Mouse (Mus musculus): ENCODE measurements at regions not wholly inside any gene's neighbourhood (a gene's known extent, or its start where the extent isn't known, plus 50 kb on each side); places are given as distances from the start of the nearest gene placed in this dataset.
"Not testable (repeated sequence)": the region's sequence is repeated elsewhere in the genome, so short reads cannot be mapped to it uniquely, and the experiment has no call there.

DNA sequence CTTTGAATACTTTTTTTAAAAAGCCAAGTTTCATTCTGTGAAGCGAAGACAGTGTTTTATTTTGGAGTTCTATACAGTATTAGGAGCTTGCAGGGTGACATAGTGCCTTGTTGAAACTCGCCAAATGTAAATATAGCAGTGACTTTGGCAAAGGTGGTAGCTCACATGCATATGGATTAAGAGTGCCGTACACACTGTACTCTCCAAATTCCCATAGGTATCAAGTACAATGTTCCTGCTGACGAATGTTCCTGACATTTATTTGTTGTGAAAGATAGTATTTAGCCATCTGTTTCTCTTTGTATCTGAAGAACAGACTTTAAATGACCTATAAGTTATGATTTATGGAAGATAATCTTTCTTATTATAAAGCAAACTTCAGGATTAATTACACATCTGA, 201.9 kb downstream of the Cd109 start:
- DNase-seq (ENCODE audit: low spot score, missing footprints) = no peak
- no peak overlapping the region for H3K4me3 ChIP-seq (ENCODE audit: low read depth, low read length)
- ATAC-seq (ENCODE audit: low FRiP score) = no peak
- no peaks in the 10 kb centered on the region for H3K27me3 ChIP-seq (ENCODE audit: control insufficient read depth, insufficient read depth, low read length)
- H3K9ac ChIP-seq (ENCODE audit: low read length) = no peak overlapping the region
- no peaks in the 10 kb centered on the region for H3K4me1 ChIP-seq (ENCODE audit: control insufficient read depth, insufficient read depth, low read length)
- H3K9me3 ChIP-seq (ENCODE audit: control insufficient read depth, low read length) = no peaks in the 10 kb centered on the region
- no peak overlapping the region for H3K27ac ChIP-seq (ENCODE audit: low read depth, low read length)
- no peaks in the 10 kb centered on the region for H3K36me3 ChIP-seq (ENCODE audit: control insufficient read depth, insufficient read depth, low read length)
- WGBS = 82% methylated on average over 4 of the region's 4 CpGs
- H3K4me2 ChIP-seq = no peak overlapping the region

DNA sequence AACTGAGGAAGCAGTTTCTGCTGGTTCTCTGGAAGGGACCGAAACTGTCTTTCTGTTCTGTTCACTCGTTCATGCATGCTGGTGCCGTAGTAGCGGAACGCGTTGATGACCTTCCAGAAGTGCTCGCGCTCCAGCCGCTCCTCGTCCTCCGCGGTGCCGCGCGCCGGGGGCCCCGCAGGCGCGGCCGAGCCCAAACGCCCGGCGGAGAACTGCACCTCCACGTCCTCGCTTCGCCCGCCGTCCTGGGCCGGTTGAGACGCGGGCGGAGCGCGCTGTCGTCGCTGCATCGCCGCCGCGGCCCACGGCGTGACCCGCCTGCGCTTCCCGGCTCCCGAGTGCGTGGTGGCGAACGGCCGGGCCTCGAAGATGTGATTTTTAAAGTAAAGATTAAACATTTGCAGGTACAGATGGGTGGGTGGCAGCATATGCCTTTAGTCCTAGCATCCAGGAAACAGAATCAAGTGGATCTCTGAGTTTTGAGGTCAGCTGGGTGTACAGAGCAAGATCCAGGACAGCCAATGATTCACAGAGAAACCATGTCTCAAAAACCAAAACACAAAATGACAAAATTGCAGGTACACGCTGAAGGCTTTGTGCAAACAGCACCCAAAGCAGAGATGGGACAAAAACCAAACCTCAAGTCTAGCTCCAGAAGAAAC, 206.3 kb downstream of the Cd109 start:
- H3K4me2 ChIP-seq = peak overlapping the region; percentile 41
- peak overlapping the region; percentile 26 for H3K4me3 ChIP-seq (ENCODE audit: low read depth, low read length)
- H3K4me1 ChIP-seq (ENCODE audit: control insufficient read depth, insufficient read depth, low read length); H3K9ac ChIP-seq (ENCODE audit: low read length); H3K27ac ChIP-seq (ENCODE audit: low read depth, low read length); H3K27me3 ChIP-seq (ENCODE audit: control insufficient read depth, insufficient read depth, low read length); H3K9me3 ChIP-seq (ENCODE audit: control insufficient read depth, low read length); H3K36me3 ChIP-seq (ENCODE audit: control insufficient read depth, insufficient read depth, low read length): not testable (repeated sequence)
- ATAC-seq (ENCODE audit: low FRiP score) = peak; percentile 92
- 9% methylated on average over 36 of the region's 52 CpGs for WGBS
- peak; percentile 88 for DNase-seq (ENCODE audit: low spot score, missing footprints)

DNA sequence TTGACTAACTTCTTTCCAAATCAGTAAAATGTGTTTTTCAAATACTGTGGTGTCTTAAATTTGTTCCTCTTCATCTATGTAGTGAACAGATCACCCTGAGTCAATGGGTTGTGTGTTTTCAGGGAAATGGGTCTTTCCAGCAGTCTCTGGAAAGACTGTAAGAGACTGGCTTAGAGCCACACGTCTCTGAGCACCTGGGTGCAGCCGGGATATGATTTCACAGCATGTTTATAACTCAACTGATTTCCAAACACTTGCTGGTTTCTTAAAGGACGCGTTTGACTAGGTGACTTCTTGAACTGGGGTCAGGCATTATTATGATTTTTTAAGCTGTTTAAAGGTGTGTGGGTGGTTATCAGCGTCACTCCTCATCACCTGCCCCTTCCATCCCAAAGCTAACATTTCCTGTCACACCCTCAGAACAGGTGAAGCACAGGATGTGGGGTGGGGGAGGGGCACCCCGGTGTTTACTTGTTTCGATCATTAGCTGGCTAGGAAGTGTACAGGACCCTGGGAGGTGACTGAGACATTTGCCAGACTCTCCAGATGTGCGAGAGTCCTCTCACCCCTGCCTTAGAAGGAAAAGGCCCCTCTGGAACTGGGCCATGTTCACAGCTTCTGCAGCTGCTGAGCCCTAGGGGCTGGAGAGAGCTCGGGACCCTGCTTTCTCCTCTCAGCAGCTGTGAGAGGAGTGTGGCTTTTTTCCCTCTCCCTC, 229.8 kb downstream of the Cd109 start:
- whole genome bisulfite sequencing = 76% methylated on average over 9 of the region's 9 CpGs
- no peak overlapping the region for H3K4me2 ChIP-seq
- no peak overlapping the region for H3K4me3 ChIP-seq (ENCODE audit: low read depth, low read length)
- no peak overlapping the region for H3K9ac ChIP-seq (ENCODE audit: low read length)
- DNase-seq (ENCODE audit: low spot score, missing footprints) = peak; percentile 79
- H3K27me3 ChIP-seq (ENCODE audit: control insufficient read depth, insufficient read depth, low read length) = no peaks in the 10 kb centered on the region
- H3K4me1 ChIP-seq (ENCODE audit: control insufficient read depth, insufficient read depth, low read length) = no peaks in the 10 kb centered on the region
- no peak overlapping the region for H3K27ac ChIP-seq (ENCODE audit: low read depth, low read length)
- no peaks in the 10 kb centered on the region for H3K9me3 ChIP-seq (ENCODE audit: control insufficient read depth, low read length)
- no peak for ATAC-seq (ENCODE audit: low FRiP score)
- H3K36me3 ChIP-seq (ENCODE audit: control insufficient read depth, insufficient read depth, low read length) = no peaks in the 10 kb centered on the region

DNA sequence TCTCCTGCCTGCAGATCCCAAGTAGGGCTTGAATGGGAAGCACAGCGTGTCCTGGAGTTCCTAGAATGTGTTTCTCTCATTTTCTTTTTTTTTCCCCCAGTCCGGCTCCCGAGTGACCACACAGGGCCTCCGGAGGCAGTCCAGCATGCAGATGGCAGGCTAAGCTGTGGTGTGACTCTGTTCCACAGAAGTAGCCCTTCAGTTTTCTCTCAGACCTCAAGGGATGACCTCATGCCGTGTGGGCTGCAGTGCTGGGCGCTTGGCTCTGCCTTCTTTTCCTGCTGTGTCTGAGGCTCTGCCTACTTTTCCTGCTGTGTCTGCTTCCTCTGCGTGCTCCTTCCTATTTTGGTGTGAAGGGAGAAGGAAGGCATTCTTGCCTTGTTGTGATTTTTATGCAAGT, 230.8 kb downstream of the Cd109 start:
- no peaks in the 10 kb centered on the region for H3K4me1 ChIP-seq (ENCODE audit: control insufficient read depth, insufficient read depth, low read length)
- no peaks in the 10 kb centered on the region for H3K36me3 ChIP-seq (ENCODE audit: control insufficient read depth, insufficient read depth, low read length)
- DNase-seq (ENCODE audit: low spot score, missing footprints) (peak; percentile 84), ATAC-seq (ENCODE audit: low FRiP score) (peak; percentile 35; the same call in 1 of the 2 replicates)
- H3K27me3 ChIP-seq (ENCODE audit: control insufficient read depth, insufficient read depth, low read length) = no peaks in the 10 kb centered on the region
- H3K27ac ChIP-seq (ENCODE audit: low read depth, low read length) = no peak overlapping the region
- no peak overlapping the region for H3K4me2 ChIP-seq
- H3K9ac ChIP-seq (ENCODE audit: low read length) = peak overlapping the region; percentile 5; the same call in 1 of the 2 replicates
- no peak overlapping the region for H3K4me3 ChIP-seq (ENCODE audit: low read depth, low read length)
- 31% methylated on average over 7 of the region's 7 CpGs for WGBS
- no peaks in the 10 kb centered on the region for H3K9me3 ChIP-seq (ENCODE audit: control insufficient read depth, low read length)

DNA sequence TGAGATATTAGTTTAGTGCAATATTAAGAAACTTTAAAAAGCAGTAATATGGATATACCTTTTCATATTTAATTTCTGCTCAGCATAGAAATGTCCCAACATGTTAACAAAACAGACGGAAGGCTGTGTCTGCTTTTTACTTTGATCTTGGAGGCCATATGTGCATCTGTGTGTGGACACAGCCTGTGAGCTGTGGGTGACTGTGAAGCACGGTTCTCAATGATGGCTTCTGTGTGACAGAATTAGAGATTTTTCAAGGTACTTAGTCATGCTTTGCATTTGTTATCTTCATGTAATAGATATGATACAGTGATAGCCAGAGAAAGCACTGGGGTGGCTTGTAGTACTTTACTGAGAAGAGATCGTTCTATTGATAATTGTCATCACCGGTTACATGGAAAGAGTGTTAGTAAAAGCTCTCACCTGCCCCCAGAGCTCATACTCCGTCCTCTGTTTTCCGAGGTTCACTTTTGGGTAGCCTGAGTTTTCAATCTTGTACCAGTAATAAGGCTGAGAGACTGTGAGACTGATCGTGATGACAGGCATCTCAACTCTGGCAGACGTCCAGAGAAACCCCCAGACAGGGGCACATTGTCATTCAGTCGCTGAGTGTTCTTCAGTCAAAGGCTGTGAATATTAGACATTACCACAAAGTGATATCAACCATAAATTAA, 232.7 kb downstream of the Cd109 start:
- Histone ChIP-seq H3K4me2 (no peak overlapping the region), H3K9ac (ENCODE audit: low read length) (no peak overlapping the region), H3K27ac (ENCODE audit: low read depth, low read length) (no peak overlapping the region), H3K36me3 (ENCODE audit: control insufficient read depth, insufficient read depth, low read length) (no peaks in the 10 kb centered on the region), H3K27me3 (ENCODE audit: control insufficient read depth, insufficient read depth, low read length) (no peaks in the 10 kb centered on the region), H3K4me3 (ENCODE audit: low read depth, low read length) (no peak overlapping the region), H3K4me1 (ENCODE audit: control insufficient read depth, insufficient read depth, low read length) (no peaks in the 10 kb centered on the region), H3K9me3 (ENCODE audit: control insufficient read depth, low read length) (no peaks in the 10 kb centered on the region)
- ATAC-seq (ENCODE audit: low FRiP score) = 0 out of 2 replicates have a peak, but pooled peaks have one; percentile 42
- 77% methylated on average over 9 of the region's 9 CpGs for WGBS
- DNase-seq (ENCODE audit: low spot score, missing footprints) = peak; percentile 31

DNA sequence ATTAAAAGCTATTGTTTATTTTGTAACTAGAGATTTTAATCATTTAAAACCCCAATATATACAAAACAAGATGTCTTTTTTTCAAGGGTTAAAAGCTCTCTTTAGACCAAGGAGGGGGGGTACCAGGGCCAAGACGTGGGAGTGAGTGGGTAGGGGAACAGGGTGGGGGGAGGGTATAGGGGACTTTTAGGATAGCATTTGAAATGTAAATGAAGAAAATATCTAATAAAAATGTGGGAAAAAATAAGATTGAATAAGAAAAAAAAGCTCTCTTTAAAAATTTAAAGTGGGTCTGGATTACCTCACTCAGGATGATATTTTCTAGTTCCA, 233.2 kb downstream of the Cd109 start:
- H3K27ac ChIP-seq (ENCODE audit: low read depth, low read length); H3K4me2 ChIP-seq; H3K27me3 ChIP-seq (ENCODE audit: control insufficient read depth, insufficient read depth, low read length); ATAC-seq (ENCODE audit: low FRiP score); H3K36me3 ChIP-seq (ENCODE audit: control insufficient read depth, insufficient read depth, low read length); H3K4me1 ChIP-seq (ENCODE audit: control insufficient read depth, insufficient read depth, low read length); H3K4me3 ChIP-seq (ENCODE audit: low read depth, low read length); H3K9me3 ChIP-seq (ENCODE audit: control insufficient read depth, low read length); H3K9ac ChIP-seq (ENCODE audit: low read length): not testable (repeated sequence)
- DNase-seq (ENCODE audit: low spot score, missing footprints) = peak; percentile 54
- WGBS = 55% methylated on average over 1 of the region's 1 CpGs

DNA sequence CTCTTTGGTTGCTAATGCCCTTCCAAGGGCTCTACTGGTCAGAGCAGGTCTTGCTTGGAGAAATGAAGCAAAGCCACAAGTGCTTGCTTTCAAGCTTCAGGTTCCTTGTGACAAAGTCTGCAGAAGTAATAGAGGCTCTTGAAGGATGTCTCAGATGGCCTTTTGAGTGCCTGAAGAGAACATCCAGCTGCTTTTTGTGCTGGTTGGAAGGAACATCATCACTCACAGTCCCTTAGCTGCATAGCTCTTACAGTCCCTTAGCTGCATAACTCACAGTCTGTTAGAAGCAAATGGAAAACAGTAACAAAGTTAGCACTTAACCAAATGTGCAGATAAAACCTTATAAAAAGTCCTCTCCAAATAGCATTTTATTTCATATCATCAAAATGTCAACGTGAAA, 241.6 kb downstream of the Cd109 start:
- ATAC-seq (ENCODE audit: low FRiP score) (no peak), DNase-seq (ENCODE audit: low spot score, missing footprints) (peak; percentile 69)
- 95% methylated on average over 1 of the region's 1 CpGs for WGBS
- Histone ChIP-seq H3K4me1 (ENCODE audit: control insufficient read depth, insufficient read depth, low read length) (no peaks in the 10 kb centered on the region), H3K27ac (ENCODE audit: low read depth, low read length) (no peak overlapping the region), H3K9me3 (ENCODE audit: control insufficient read depth, low read length) (no peaks in the 10 kb centered on the region), H3K4me3 (ENCODE audit: low read depth, low read length) (no peak overlapping the region), H3K36me3 (ENCODE audit: control insufficient read depth, insufficient read depth, low read length) (no peaks in the 10 kb centered on the region), H3K4me2 (no peak overlapping the region), H3K27me3 (ENCODE audit: control insufficient read depth, insufficient read depth, low read length) (no peaks in the 10 kb centered on the region), H3K9ac (ENCODE audit: low read length) (no peak overlapping the region)

DNA sequence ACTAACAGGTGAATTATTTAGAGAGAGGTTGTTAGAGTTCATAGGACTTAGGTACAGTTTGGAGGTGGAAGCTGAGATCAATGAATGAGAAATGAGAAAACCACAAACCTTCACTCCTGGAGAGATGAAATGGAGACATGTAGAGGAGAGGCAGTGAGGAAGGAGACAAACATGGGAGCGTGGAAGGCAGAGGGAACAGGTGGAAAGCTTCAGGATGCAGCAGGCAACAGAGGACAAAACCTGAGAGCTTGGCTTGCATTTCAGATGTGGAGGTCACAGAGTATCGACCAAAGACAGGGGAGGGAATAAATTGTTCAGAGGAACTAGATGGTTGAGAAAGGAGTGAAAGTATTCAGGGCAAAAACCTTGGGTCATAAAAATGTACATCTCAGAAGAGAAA, 244.6 kb downstream of the Cd109 start:
- Histone ChIP-seq H3K4me2 (no peak overlapping the region), H3K36me3 (ENCODE audit: control insufficient read depth, insufficient read depth, low read length) (no peaks in the 10 kb centered on the region), H3K4me3 (ENCODE audit: low read depth, low read length) (no peak overlapping the region), H3K9me3 (ENCODE audit: control insufficient read depth, low read length) (no peaks in the 10 kb centered on the region), H3K4me1 (ENCODE audit: control insufficient read depth, insufficient read depth, low read length) (no peaks in the 10 kb centered on the region), H3K27me3 (ENCODE audit: control insufficient read depth, insufficient read depth, low read length) (no peaks in the 10 kb centered on the region), H3K9ac (ENCODE audit: low read length) (no peak overlapping the region), H3K27ac (ENCODE audit: low read depth, low read length) (no peak overlapping the region)
- 87% methylated on average over 2 of the region's 2 CpGs for WGBS
- peak; percentile 4 for DNase-seq (ENCODE audit: low spot score, missing footprints)
- no peak for ATAC-seq (ENCODE audit: low FRiP score)

DNA sequence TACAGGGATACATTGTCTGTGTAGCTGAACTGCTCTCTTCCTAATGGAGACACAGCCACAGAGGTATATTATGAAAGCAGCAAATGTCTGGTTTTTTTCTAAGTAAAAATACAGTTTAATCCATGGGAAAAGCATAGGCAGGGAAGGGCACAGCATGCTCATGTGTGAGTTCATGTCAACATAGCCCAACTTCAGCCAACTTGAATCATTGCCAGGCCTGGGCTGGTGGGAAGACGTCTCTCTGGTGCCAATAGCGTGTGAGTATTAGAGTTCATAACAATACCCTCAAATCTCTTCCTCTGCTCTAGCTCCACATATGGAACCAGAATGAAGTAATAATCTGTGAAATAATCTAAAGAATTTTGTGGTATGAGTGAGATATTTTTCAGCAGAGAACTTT, 257.2 kb downstream of the Cd109 start:
- H3K27ac ChIP-seq (ENCODE audit: low read depth, low read length) = no peak overlapping the region
- H3K4me1 ChIP-seq (ENCODE audit: control insufficient read depth, insufficient read depth, low read length) = no peaks in the 10 kb centered on the region
- H3K4me3 ChIP-seq (ENCODE audit: low read depth, low read length) = no peak overlapping the region
- ATAC-seq (ENCODE audit: low FRiP score) (no peak), DNase-seq (ENCODE audit: low spot score, missing footprints) (no peak)
- H3K4me2 ChIP-seq = no peak overlapping the region
- H3K36me3 ChIP-seq (ENCODE audit: control insufficient read depth, insufficient read depth, low read length) = no peaks in the 10 kb centered on the region
- H3K9me3 ChIP-seq (ENCODE audit: control insufficient read depth, low read length) = no peaks in the 10 kb centered on the region
- H3K27me3 ChIP-seq (ENCODE audit: control insufficient read depth, insufficient read depth, low read length) = no peaks in the 10 kb centered on the region
- H3K9ac ChIP-seq (ENCODE audit: low read length) = no peak overlapping the region
- WGBS = 80% methylated on average over 2 of the region's 2 CpGs

Measured in midbrain, embryonic 11.5 days (tissue).